Comparison of ENCODE assay signal across 30 mouse cellular contexts in genomic region chr3:121357030-121357429, GRCm38 (mm10).
DNase-seq lines count a peak whose midpoint lies in the region; ATAC-seq lines count a peak whose summit lies in the region.
"Had no signal": no experiment of that assay in that cellular context is flagged by ENCODE, and none has a peak within 500 bp of the region (broad histone marks: within the 10 kb centered on the region; RNA-seq: fewer than 3 reads in every experiment).

No protein-coding gene starts in this region.

- H3K36me3 ChIP-seq in embryonic facial prominence, embryonic 13.5 days: no peaks in the 10 kb centered on the region; the same call in 1 of the 2 replicates
- H3K36me3 ChIP-seq in embryonic facial prominence, embryonic 10.5 days (replicated peaks): no peaks in the 10 kb centered on the region
- H3K36me3 ChIP-seq in lung, embryonic 16.5 days (ENCODE audit: control insufficient read depth, insufficient read depth, low read length): no peaks in the 10 kb centered on the region
- H3K36me3 ChIP-seq: embryonic facial prominence, embryonic 15.5 days; forebrain, embryonic 12.5 days; heart, embryonic 10.5 days; hindbrain, embryonic 12.5 days; midbrain, embryonic 10.5 days; midbrain, embryonic 15.5 days; neural tube, embryonic 15.5 days had no signal

- no peak overlapping the region for H3K27ac ChIP-seq in embryonic facial prominence, embryonic 13.5 days
- no peak overlapping the region for H3K27ac ChIP-seq in embryonic facial prominence, embryonic 10.5 days (replicated peaks)
- no peak overlapping the region for H3K27ac ChIP-seq in lung, embryonic 16.5 days (ENCODE audit: low read length)
- H3K27ac ChIP-seq: embryonic facial prominence, embryonic 15.5 days; forebrain, embryonic 12.5 days; heart, embryonic 10.5 days; hindbrain, embryonic 12.5 days; hindbrain, postnatal 0 days; liver, embryonic 15.5 days; midbrain, embryonic 10.5 days; midbrain, embryonic 15.5 days; neural tube, embryonic 15.5 days; stomach, postnatal 0 days had no signal

- no peak overlapping the region for H3K9ac ChIP-seq in embryonic facial prominence, embryonic 13.5 days
- H3K9ac ChIP-seq in lung, embryonic 16.5 days (ENCODE audit: low read length): no peak overlapping the region
- H3K9ac ChIP-seq: embryonic facial prominence, embryonic 15.5 days; forebrain, embryonic 12.5 days; forebrain, postnatal 0 days; hindbrain, embryonic 12.5 days; liver, embryonic 15.5 days; midbrain, embryonic 15.5 days; neural tube, embryonic 15.5 days had no signal

- H3K4me3 ChIP-seq in embryonic facial prominence, embryonic 13.5 days: no peak overlapping the region
- H3K4me3 ChIP-seq in embryonic facial prominence, embryonic 10.5 days: no peak overlapping the region
- no peak overlapping the region for H3K4me3 ChIP-seq in lung, embryonic 16.5 days (ENCODE audit: low read length)
- H3K4me3 ChIP-seq: embryonic facial prominence, embryonic 15.5 days; forebrain, embryonic 12.5 days; heart, embryonic 10.5 days; hindbrain, embryonic 12.5 days; liver, embryonic 15.5 days; midbrain, embryonic 10.5 days; midbrain, embryonic 15.5 days; neural tube, embryonic 15.5 days had no signal

- WGBS in embryonic facial prominence, embryonic 13.5 days: 47% methylated on average over 3 of the region's 3 CpGs
- WGBS in embryonic facial prominence, embryonic 10.5 days: 78% methylated on average over 3 of the region's 3 CpGs
- 29% methylated on average over 3 of the region's 3 CpGs for WGBS in lung, embryonic 16.5 days

- peaks cover 13% of the 10 kb centered on the region; the same call in 1 of the 2 replicates for H3K4me1 ChIP-seq in embryonic facial prominence, embryonic 13.5 days
- peaks cover 11% of the 10 kb centered on the region for H3K4me1 ChIP-seq in embryonic facial prominence, embryonic 10.5 days
- no peaks in the 10 kb centered on the region for H3K4me1 ChIP-seq in lung, embryonic 16.5 days (replicated peaks; ENCODE audit: control insufficient read depth, insufficient read depth, low read length)
- H3K4me1 ChIP-seq: embryonic facial prominence, embryonic 15.5 days; forebrain, embryonic 12.5 days; midbrain, embryonic 15.5 days; neural tube, embryonic 15.5 days had no signal

- H3K9me3 ChIP-seq in embryonic facial prominence, embryonic 13.5 days: no peaks in the 10 kb centered on the region
- H3K9me3 ChIP-seq in embryonic facial prominence, embryonic 10.5 days: no peaks in the 10 kb centered on the region
- H3K9me3 ChIP-seq in lung, embryonic 16.5 days (ENCODE audit: control insufficient read depth, low read length): no peaks in the 10 kb centered on the region
- H3K9me3 ChIP-seq: embryonic facial prominence, embryonic 15.5 days; forebrain, embryonic 12.5 days; G1E; heart, embryonic 10.5 days; hindbrain, embryonic 12.5 days; liver, embryonic 15.5 days; midbrain, embryonic 10.5 days; midbrain, embryonic 15.5 days; neural tube, embryonic 15.5 days had no signal

- ATAC-seq in embryonic facial prominence, embryonic 13.5 days (ENCODE audit: insufficient number of reproducible peaks, insufficient read depth, low FRiP score, low TSS enrichment, low read depth): 0 out of 2 replicates have a peak, but pooled peaks have one; percentile 26
- ATAC-seq in lung, embryonic 16.5 days (ENCODE audit: low read depth): peak; percentile 43; the same call in 1 of the 2 replicates
- ATAC-seq: forebrain, postnatal 0 days; hindbrain, postnatal 0 days; intestine, postnatal 0 days; midbrain, embryonic 15.5 days; Patski had no signal

- no peak for DNase-seq in embryonic facial prominence, embryonic 10.5 days (ENCODE audit: low spot score)
- peak; percentile 35 for DNase-seq in kidney, postnatal 10 days
- no peak for DNase-seq in kidney, postnatal 4 days
- no peak for DNase-seq in lung, postnatal 25 days (ENCODE audit: low spot score)
- no peak for DNase-seq in right cerebral cortex, adult 2 months (ENCODE audit: low spot score in 2 of 2)
- DNase-seq: adrenal gland, postnatal 10 days; cerebellum, adult 9-10 months; embryo, embryonic 11 days; forebrain, postnatal 0 days; heart, postnatal 36 days; layer of hippocampus, adult 9-11 months; retina, postnatal 1 day; spleen, adult 18-20 months; thymus, adult 18-20 months; thymus, postnatal 25 days had no signal

- no peak overlapping the region for H3K4me2 ChIP-seq in embryonic facial prominence, embryonic 13.5 days
- H3K4me2 ChIP-seq in lung, embryonic 16.5 days (ENCODE audit: low read depth, low read length): no peak overlapping the region
- H3K4me2 ChIP-seq: embryonic facial prominence, embryonic 15.5 days; forebrain, embryonic 12.5 days; hindbrain, embryonic 12.5 days; liver, embryonic 15.5 days; midbrain, embryonic 15.5 days; neural tube, embryonic 15.5 days had no signal

- H3K27me3 ChIP-seq in embryonic facial prominence, embryonic 13.5 days: no peaks in the 10 kb centered on the region
- H3K27me3 ChIP-seq in embryonic facial prominence, embryonic 10.5 days (replicated peaks; ENCODE audit: low read depth, poor library complexity, severe bottlenecking): no peaks in the 10 kb centered on the region
- H3K27me3 ChIP-seq in lung, embryonic 16.5 days (ENCODE audit: control insufficient read depth, insufficient read depth, low read depth, low read length): no peaks in the 10 kb centered on the region
- H3K27me3 ChIP-seq: embryonic facial prominence, embryonic 15.5 days; forebrain, embryonic 12.5 days; hindbrain, embryonic 12.5 days; liver, embryonic 15.5 days; midbrain, embryonic 15.5 days; neural tube, embryonic 15.5 days; Patski had no signal
